Mouse (Mus musculus) neural tube, embryonic 15.5 days (tissue): ENCODE measurements at regions not wholly inside any gene's neighbourhood (a gene's known extent, or its start where the extent isn't known, plus 50 kb on each side); places are given as distances from the start of the nearest gene placed in this dataset.
A peak's percentile ranks its signal among the peaks of the same experiment; 100 is the strongest.

ENCODE experiments used
- ATAC-seq: fragments of 200-750 bp; cut with Nextera tagmentation; 2 replicates; pipeline ENCODE4 v1.8.0; 2017; ENCODE audit warnings: mild to moderate bottlenecking, moderate TSS enrichment, moderate library complexity; ENCODE audit not compliant: low FRiP score
- H3K27ac ChIP-seq: fragments of 300-500 bp; sonication (generic); replicated peaks from 2 replicates; pipeline ENCODE4 v1.5.1; 2015; ENCODE audit warnings: mild to moderate bottlenecking, inconsistent platforms
- H3K27me3 ChIP-seq: fragments of 300-500 bp; sonication (generic); replicated peaks from 2 replicates; pipeline ENCODE4 v1.6.1; 2015; ENCODE audit warnings: inconsistent platforms
- H3K36me3 ChIP-seq: fragments of 300-500 bp; sonication (generic); 2 replicates; pipeline ENCODE4 v1.6.1; 2015; ENCODE audit warnings: inconsistent platforms
- H3K4me1 ChIP-seq: fragments of 300-500 bp; sonication (generic); 2 replicates; pipeline ENCODE4 v1.6.1; 2015; ENCODE audit warnings: inconsistent platforms
- H3K4me2 ChIP-seq: fragments of 300-500 bp; sonication (generic); 2 replicates; pipeline ENCODE4 v1.6.1; 2015; ENCODE audit warnings: inconsistent platforms, mild to moderate bottlenecking, moderate library complexity
- H3K4me3 ChIP-seq: fragments of 300-500 bp; sonication (generic); replicated peaks from 2 replicates; pipeline ENCODE4 v1.5.1; 2015; ENCODE audit warnings: mild to moderate bottlenecking, inconsistent platforms
- H3K9ac ChIP-seq: fragments of 300-500 bp; sonication (generic); replicated peaks from 2 replicates; pipeline ENCODE4 v1.6.1; 2015; ENCODE audit warnings: mild to moderate bottlenecking, inconsistent platforms
- H3K9me3 ChIP-seq: fragments of 300-500 bp; sonication (generic); replicated peaks from 2 replicates; pipeline ENCODE4 v1.6.1; 2016; ENCODE audit warnings: inconsistent platforms
- WGBS: fragments of 180-500 bp; shearing (Covaris S2); methylation state at CpG from one replicate; pipeline ENCODE4 v1.1.7; 2015; ENCODE audit warnings: mixed read lengths; 5-methylcytosine and 5-hydroxymethylcytosine counted together

- Histone ChIP-seq H3K4me2 (no peak overlapping the region), H3K9me3 (no peaks in the 10 kb centered on the region), H3K36me3 (no peaks in the 10 kb centered on the region), H3K9ac (no peak overlapping the region), H3K27ac (no peak overlapping the region), H3K27me3 (no peaks in the 10 kb centered on the region), H3K4me1 (no peaks in the 10 kb centered on the region), H3K4me3 (no peak overlapping the region)
- 67% methylated on average over 4 of the region's 4 CpGs for WGBS
- ATAC-seq, result no peak
Observed at GRCm38 (mm10) chr1:121136284-121136683, 196.1 kb downstream of the Insig2 start.

GRCm38 (mm10) chr1:121136846-121137245, 195.5 kb downstream of the Insig2 start:
- WGBS, result 94% methylated on average over 4 of the region's 4 CpGs
- Histone ChIP-seq H3K36me3 (no peaks in the 10 kb centered on the region), H3K9ac (no peak overlapping the region), H3K27me3 (no peaks in the 10 kb centered on the region), H3K4me3 (no peak overlapping the region), H3K9me3 (no peaks in the 10 kb centered on the region), H3K27ac (no peak overlapping the region), H3K4me1 (no peaks in the 10 kb centered on the region), H3K4me2 (no peak overlapping the region)
- ATAC-seq, result no peak

GRCm38 (mm10) chr1:121144981-121145380, 187.4 kb downstream of the Insig2 start:
- Histone ChIP-seq H3K4me1 (no peaks in the 10 kb centered on the region), H3K27me3 (no peaks in the 10 kb centered on the region), H3K9me3 (no peaks in the 10 kb centered on the region), H3K27ac (no peak overlapping the region), H3K4me3 (no peak overlapping the region), H3K36me3 (no peaks in the 10 kb centered on the region), H3K4me2 (no peak overlapping the region), H3K9ac (no peak overlapping the region)
- ATAC-seq, result no peak
- 100% methylated on average over 1 of the region's 1 CpGs for WGBS

GRCm38 (mm10) chr1:121153476-121153875, 178.9 kb downstream of the Insig2 start:
- H3K4me3 ChIP-seq, result no peak overlapping the region
- no peak overlapping the region for H3K4me2 ChIP-seq
- H3K9me3 ChIP-seq, result no peaks in the 10 kb centered on the region
- no peaks in the 10 kb centered on the region for H3K27me3 ChIP-seq
- no peaks in the 10 kb centered on the region for H3K36me3 ChIP-seq
- no peaks in the 10 kb centered on the region for H3K4me1 ChIP-seq
- no peak overlapping the region for H3K27ac ChIP-seq
- WGBS, result 86% methylated on average over 5 of the region's 5 CpGs
- H3K9ac ChIP-seq, result no peak overlapping the region
- no peak for ATAC-seq

- Histone ChIP-seq H3K27me3 (no peaks in the 10 kb centered on the region), H3K4me1 (no peaks in the 10 kb centered on the region), H3K4me3 (no peak overlapping the region), H3K4me2 (no peak overlapping the region), H3K9ac (no peak overlapping the region), H3K27ac (no peak overlapping the region), H3K36me3 (no peaks in the 10 kb centered on the region), H3K9me3 (no peaks in the 10 kb centered on the region)
- WGBS, result 39% methylated on average over 8 of the region's 8 CpGs
- no peak for ATAC-seq
Observed at GRCm38 (mm10) chr1:121154616-121155015, 177.8 kb downstream of the Insig2 start.

GRCm38 (mm10) chr1:121168651-121169050, 163.7 kb downstream of the Insig2 start:
- no peak overlapping the region for H3K4me3 ChIP-seq
- ATAC-seq, result no peak
- H3K36me3 ChIP-seq, result no peaks in the 10 kb centered on the region
- H3K9ac ChIP-seq, result no peak overlapping the region
- H3K27ac ChIP-seq, result no peak overlapping the region
- no peaks in the 10 kb centered on the region for H3K9me3 ChIP-seq
- H3K4me2 ChIP-seq, result no peak overlapping the region
- H3K27me3 ChIP-seq, result peaks cover 6% of the 10 kb centered on the region
- 42% methylated on average over 3 of the region's 3 CpGs for WGBS
- no peaks in the 10 kb centered on the region for H3K4me1 ChIP-seq

- Histone ChIP-seq H3K4me2 (no peak overlapping the region), H3K27me3 (peaks cover 63% of the 10 kb centered on the region), H3K9ac (no peak overlapping the region), H3K27ac (no peak overlapping the region), H3K36me3 (no peaks in the 10 kb centered on the region), H3K4me1 (peaks cover 6% of the 10 kb centered on the region), H3K9me3 (no peaks in the 10 kb centered on the region), H3K4me3 (no peak overlapping the region)
- 6% methylated on average over 3 of the region's 3 CpGs for WGBS
- no peak for ATAC-seq
Observed at GRCm38 (mm10) chr1:121176541-121176940, 155.8 kb downstream of the Insig2 start.

GRCm38 (mm10) chr1:121177136-121177907, 155.1 kb downstream of the Insig2 start:
- H3K27me3 ChIP-seq, result peaks cover 71% of the 10 kb centered on the region
- no peak overlapping the region for H3K27ac ChIP-seq
- H3K9ac ChIP-seq, result no peak overlapping the region

GRCm38 (mm10) chr1:121177908-121178311, 154.5 kb downstream of the Insig2 start:
- ATAC-seq, result peak; percentile 2; the same call in 1 of the 2 replicates
- 1% methylated on average over 30 of the region's 31 CpGs for WGBS
- H3K9ac ChIP-seq, result no peak overlapping the region

More at GRCm38 (mm10) chr1:121177136-121177907, 155.1 kb downstream of the Insig2 start:
- no peaks in the 10 kb centered on the region for H3K36me3 ChIP-seq
- ATAC-seq, result no peak
- no peaks in the 10 kb centered on the region for H3K9me3 ChIP-seq
- H3K4me2 ChIP-seq, result peak overlapping the region; percentile 38
- no peak overlapping the region for H3K4me3 ChIP-seq
- H3K4me1 ChIP-seq, result peaks cover 6% of the 10 kb centered on the region
- 3% methylated on average over 22 of the region's 22 CpGs for WGBS

GRCm38 (mm10) chr1:121178611-121179245, 153.7 kb downstream of the Insig2 start:
- Histone ChIP-seq H3K9me3 (no peaks in the 10 kb centered on the region), H3K9ac (no peak overlapping the region), H3K4me2 (no peak overlapping the region), H3K4me1 (peaks cover 6% of the 10 kb centered on the region), H3K27ac (no peak overlapping the region), H3K36me3 (no peaks in the 10 kb centered on the region), H3K27me3 (peaks cover 68% of the 10 kb centered on the region), H3K4me3 (no peak overlapping the region)
- 1% methylated on average over 17 of the region's 17 CpGs for WGBS
- no peak for ATAC-seq

More at GRCm38 (mm10) chr1:121177908-121178311, 154.5 kb downstream of the Insig2 start:
- no peak overlapping the region for H3K4me3 ChIP-seq
- no peaks in the 10 kb centered on the region for H3K36me3 ChIP-seq
- no peak overlapping the region for H3K27ac ChIP-seq
- H3K4me2 ChIP-seq, result peak overlapping the region; percentile 38
- peaks cover 6% of the 10 kb centered on the region for H3K4me1 ChIP-seq
- H3K27me3 ChIP-seq, result peaks cover 74% of the 10 kb centered on the region
- no peaks in the 10 kb centered on the region for H3K9me3 ChIP-seq

- Histone ChIP-seq H3K27me3 (peaks cover 54% of the 10 kb centered on the region), H3K27ac (no peak overlapping the region), H3K4me1 (peaks cover 6% of the 10 kb centered on the region), H3K4me3 (no peak overlapping the region), H3K9ac (no peak overlapping the region), H3K4me2 (peak overlapping the region; percentile 31), H3K9me3 (no peaks in the 10 kb centered on the region), H3K36me3 (no peaks in the 10 kb centered on the region)
- ATAC-seq, result peak; percentile 67; the same call in 1 of the 2 replicates
- 10% methylated on average over 20 of the region's 20 CpGs for WGBS
Observed at GRCm38 (mm10) chr1:121180273-121181030, 151.9 kb downstream of the Insig2 start.
